Mouse (Mus musculus) stomach, postnatal 0 days (tissue): ENCODE measurements around the gene Atp5f1.

ENCODE experiments used
- CTCF ChIP-seq: IDR thresholded peaks from 2 replicates; pipeline ENCODE4 v1.5.1; 2016; ENCODE audit warnings: antibody characterized with exemption, low read depth, mild to moderate bottlenecking, moderate library complexity
- EP300 ChIP-seq: optimal IDR thresholded peaks from 2 replicates; pipeline ENCODE3; 2016; ENCODE audit warnings: antibody characterized with exemption

DNA sequence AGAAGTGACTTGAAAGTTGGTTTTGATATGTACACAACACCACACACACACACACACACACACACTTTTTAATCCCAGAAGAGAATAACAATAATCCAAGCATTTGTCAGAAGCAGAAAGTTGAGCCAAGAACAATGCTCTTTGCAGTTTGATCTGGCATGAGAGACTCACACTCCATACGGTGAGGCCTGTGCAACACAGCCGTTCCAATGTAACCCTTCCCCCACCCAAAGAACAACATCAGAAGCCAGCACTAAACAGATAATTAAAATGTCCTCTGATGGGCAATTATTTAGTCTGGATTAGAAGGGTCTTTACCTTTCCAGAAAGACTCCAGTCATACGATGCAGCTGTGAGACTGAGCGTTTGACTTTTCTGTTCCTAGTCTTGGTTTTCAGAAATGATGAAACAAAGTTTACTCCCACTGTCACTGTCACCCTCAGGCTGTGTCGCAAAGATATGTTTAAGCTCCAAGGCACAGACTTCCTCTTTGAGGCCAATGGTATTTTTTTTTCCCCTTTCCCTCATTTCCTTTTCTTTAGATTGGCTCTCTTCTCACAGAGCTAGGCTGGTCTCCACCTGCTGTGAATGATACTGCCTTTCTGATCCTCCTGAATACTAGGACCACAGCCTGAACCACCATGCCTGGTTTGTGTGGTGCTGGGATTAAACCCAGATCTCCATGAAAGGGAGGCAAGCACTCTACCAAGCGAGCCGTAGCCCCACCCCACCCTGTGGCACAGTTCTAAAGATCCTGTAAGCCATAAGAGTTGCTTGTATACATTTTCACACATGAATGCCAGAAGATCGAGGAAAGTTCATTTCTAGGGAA, 27.4 kb downstream of the Atp5f1 start, which contains the start of gene I830077J02Rik:
- no peak for TF ChIP-seq CTCF
- TF ChIP-seq EP300: no peak
